Mouse (Mus musculus): ENCODE measurements around the gene Mef2b. TPM values are rescaled to one million over a fixed set of nuclear protein-coding genes. Genes with fewer than 3 reads are reported as not detected.
A peak's percentile ranks its signal among the peaks of the same experiment; 100 is the strongest.

Gene Mef2b
- polyA plus RNA-seq, 1 experiment: 0.05 TPM

DNA sequence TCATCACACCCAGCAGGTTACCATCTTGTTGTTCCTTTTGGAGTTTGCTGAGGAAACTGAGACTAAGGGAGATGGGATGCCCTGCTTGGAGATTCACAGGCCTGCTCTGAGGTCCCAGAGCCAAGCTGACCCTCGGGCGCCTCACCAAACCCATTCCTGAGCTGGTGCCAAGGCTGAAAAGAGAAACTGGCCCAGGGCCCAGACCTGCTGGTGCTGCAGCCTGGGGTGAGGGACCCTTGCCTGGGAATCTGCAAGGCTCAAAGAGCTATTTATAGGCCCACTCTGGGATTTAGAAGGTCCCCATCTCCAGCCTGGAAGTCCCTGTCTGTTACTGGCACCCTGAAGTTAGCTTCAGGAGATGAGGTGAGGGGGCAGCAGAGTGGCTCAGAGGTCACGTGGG is 11.1 kb upstream of the Mef2b start:
- no peak for TF ChIP-seq USF1 (IDR thresholded peaks at IDR 0.05; ENCODE audit: low read depth)
- TF ChIP-seq MYOG (IDR thresholded peaks at IDR 0.05; ENCODE audit: control insufficient read depth, extremely low read depth, insufficient read length): no peak
- no peak for TF ChIP-seq MYOD1 (IDR thresholded peaks at IDR 0.05; ENCODE audit: control insufficient read depth, insufficient read length, low read depth)
- TF ChIP-seq FOSL1 (IDR thresholded peaks at IDR 0.05; ENCODE audit: insufficient read depth, low read length, poor library complexity, severe bottlenecking): no peak
- no peak for TF ChIP-seq CTCF (IDR thresholded peaks at IDR 0.05; ENCODE audit: control insufficient read depth, insufficient read depth, insufficient read length)
- TF ChIP-seq MAX (IDR thresholded peaks at IDR 0.05): no peak
- no peak for TF ChIP-seq CEBPB (IDR thresholded peaks at IDR 0.05; ENCODE audit: low read depth)
- H3ac ChIP-seq (ENCODE audit: control insufficient read depth, insufficient read length, low read depth): no peak overlapping the region

DNA sequence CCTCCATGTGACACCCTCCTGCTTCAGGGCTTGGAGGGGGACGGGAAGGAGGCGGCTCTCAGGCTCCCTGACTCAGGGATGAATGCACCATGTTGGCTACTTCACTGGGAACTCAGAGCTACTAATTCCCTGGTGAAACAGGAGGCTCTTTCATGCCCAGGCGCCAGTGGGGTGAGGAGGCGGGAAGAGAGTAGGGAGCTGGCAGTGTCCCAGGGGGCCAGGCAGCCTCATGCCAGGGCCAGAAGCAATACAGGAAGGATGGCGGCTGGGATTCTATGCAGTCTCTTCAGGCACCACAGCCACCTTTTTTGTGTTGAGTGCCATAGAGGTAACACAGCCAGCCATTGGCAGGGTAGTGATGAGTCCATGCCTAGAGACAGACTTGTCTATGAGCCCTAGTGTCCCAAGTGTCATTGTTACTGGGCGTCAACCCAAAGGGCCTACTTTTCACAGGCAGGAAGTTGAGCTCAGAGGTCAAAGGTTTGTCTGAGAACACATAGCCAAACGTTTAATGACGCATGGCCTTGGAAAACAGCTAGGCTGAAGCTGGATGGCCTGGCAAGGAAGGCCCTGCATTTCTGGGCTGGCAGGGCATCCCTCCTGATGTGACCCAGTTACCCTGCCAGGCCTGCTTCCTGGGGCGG is 10.1 kb upstream of the Mef2b start:
- Histone ChIP-seq H3ac (ENCODE audit: control insufficient read depth, insufficient read length, low read depth) (no peak overlapping the region), H3K79me2 (ENCODE audit: control insufficient read depth, insufficient read depth) (peaks cover 24% of the 10 kb centered on the region), H3K27me3 (ENCODE audit: control insufficient read depth, insufficient read depth, insufficient read length) (peaks cover 12% of the 10 kb centered on the region), H3K79me3 (ENCODE audit: low read depth) (peaks cover 5% of the 10 kb centered on the region), H3K4me3 (ENCODE audit: insufficient read depth, poor library complexity, severe bottlenecking) (no peak overlapping the region), H3K36me3 (ENCODE audit: control insufficient read depth, insufficient read depth) (peaks cover 2% of the 10 kb centered on the region)
- TF ChIP-seq USF1 (IDR thresholded peaks at IDR 0.05; ENCODE audit: low read depth): no peak
- no peak for TF ChIP-seq MYOG (IDR thresholded peaks at IDR 0.05; ENCODE audit: control insufficient read depth, extremely low read depth, insufficient read length)
- TF ChIP-seq MYOD1 (IDR thresholded peaks at IDR 0.05; ENCODE audit: control insufficient read depth, insufficient read length, low read depth): no peak
- TF ChIP-seq FOSL1 (IDR thresholded peaks at IDR 0.05; ENCODE audit: insufficient read depth, low read length, poor library complexity, severe bottlenecking): no peak
- TF ChIP-seq CEBPB (IDR thresholded peaks at IDR 0.05; ENCODE audit: low read depth): no peak
- TF ChIP-seq CTCF (IDR thresholded peaks at IDR 0.05; ENCODE audit: control insufficient read depth, insufficient read depth, insufficient read length): no peak
- no peak for TF ChIP-seq MAX (IDR thresholded peaks at IDR 0.05)

More for the DNA sequence above, 11.1 kb upstream of the Mef2b start:
- no peaks in the 10 kb centered on the region for H3K36me3 ChIP-seq (ENCODE audit: control insufficient read depth, insufficient read depth)
- H3K79me3 ChIP-seq (ENCODE audit: low read depth): peaks cover 5% of the 10 kb centered on the region
- H3K79me2 ChIP-seq (ENCODE audit: control insufficient read depth, insufficient read depth): peaks cover 23% of the 10 kb centered on the region
- H3K4me3 ChIP-seq (ENCODE audit: insufficient read depth, poor library complexity, severe bottlenecking): no peak overlapping the region
- H3K27me3 ChIP-seq (ENCODE audit: control insufficient read depth, insufficient read depth, insufficient read length): peaks cover 14% of the 10 kb centered on the region

DNA sequence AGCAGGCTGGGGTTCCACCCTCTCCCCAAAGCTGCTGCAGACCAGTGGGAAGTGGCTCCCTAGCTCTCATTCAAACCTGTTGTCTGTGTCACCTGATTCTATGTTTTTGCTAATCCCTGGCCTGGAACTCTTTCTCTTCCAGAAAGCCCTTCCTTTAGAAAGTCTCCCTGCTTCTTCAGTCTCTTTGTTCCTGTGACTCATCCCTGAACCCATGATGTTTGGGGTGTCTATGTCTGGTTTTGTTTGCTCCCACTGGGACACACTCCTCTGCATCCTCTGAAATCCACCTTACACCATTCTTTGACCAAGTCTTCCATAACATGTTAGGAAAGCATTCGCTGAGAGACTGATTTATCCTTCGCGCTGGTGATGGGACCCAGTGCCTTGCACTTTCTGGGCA is 9.4 kb upstream of the Mef2b start:
- no peak overlapping the region for H3K4me3 ChIP-seq (ENCODE audit: insufficient read depth, poor library complexity, severe bottlenecking)
- H3K79me2 ChIP-seq (ENCODE audit: control insufficient read depth, insufficient read depth): peaks cover 24% of the 10 kb centered on the region
- TF ChIP-seq MYOG (IDR thresholded peaks at IDR 0.05; ENCODE audit: control insufficient read depth, extremely low read depth, insufficient read length) (no peak), MYOD1 (IDR thresholded peaks at IDR 0.05; ENCODE audit: control insufficient read depth, insufficient read length, low read depth) (no peak), FOSL1 (IDR thresholded peaks at IDR 0.05; ENCODE audit: insufficient read depth, low read length, poor library complexity, severe bottlenecking) (no peak), MAX (IDR thresholded peaks at IDR 0.05) (no peak), USF1 (IDR thresholded peaks at IDR 0.05; ENCODE audit: low read depth) (no peak), CTCF (IDR thresholded peaks at IDR 0.05; ENCODE audit: control insufficient read depth, insufficient read depth, insufficient read length) (no peak), CEBPB (IDR thresholded peaks at IDR 0.05; ENCODE audit: low read depth) (no peak)
- H3K36me3 ChIP-seq (ENCODE audit: control insufficient read depth, insufficient read depth): peaks cover 6% of the 10 kb centered on the region
- H3ac ChIP-seq (ENCODE audit: control insufficient read depth, insufficient read length, low read depth): no peak overlapping the region
- H3K79me3 ChIP-seq (ENCODE audit: low read depth): peaks cover 5% of the 10 kb centered on the region
- H3K27me3 ChIP-seq (ENCODE audit: control insufficient read depth, insufficient read depth, insufficient read length): peaks cover 5% of the 10 kb centered on the region

DNA sequence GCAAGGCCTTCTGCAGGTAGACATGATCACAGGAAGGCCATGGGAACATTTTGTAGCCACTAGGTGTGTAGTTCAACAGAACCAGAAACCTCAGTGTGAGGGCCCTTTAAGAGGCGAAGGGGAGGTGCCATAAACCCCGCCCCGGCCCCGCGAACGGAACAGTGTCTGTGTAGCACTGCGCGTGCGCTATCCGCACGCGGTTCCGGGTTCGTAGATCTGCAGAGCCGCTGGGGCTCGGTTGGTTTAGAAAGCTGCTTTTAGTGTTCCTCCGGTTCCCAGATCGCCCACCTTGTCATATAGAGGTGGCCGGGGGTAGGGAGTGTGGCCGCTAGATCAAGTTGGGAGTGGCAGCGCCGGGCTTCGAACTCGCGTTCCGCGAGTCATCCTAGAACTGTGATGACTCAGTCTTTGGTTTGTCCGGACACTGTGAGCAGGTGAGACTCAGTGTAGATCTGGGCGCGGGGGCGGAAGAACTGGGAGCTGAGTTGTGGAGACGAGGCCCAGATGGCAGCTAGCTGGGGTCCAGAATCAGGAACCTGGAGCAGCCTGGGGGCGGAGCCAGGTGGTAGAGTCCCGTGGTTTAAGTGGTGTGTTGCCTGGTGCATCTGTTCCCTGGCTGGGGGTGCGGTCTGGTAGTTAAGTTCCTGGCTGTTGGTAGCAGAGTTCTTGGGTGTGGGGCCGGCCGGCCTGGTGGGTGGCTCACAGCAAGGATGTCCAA is 8.2 kb upstream of the Mef2b start, which contains the start of gene Nr2c2ap:
Gene Nr2c2ap (plus strand): TSS at position 168 of the 718 bp plus-strand sequence.
- TF ChIP-seq CTCF (IDR thresholded peaks at IDR 0.05; ENCODE audit: control insufficient read depth, insufficient read depth, insufficient read length) (no peak), MYOD1 (IDR thresholded peaks at IDR 0.05; ENCODE audit: control insufficient read depth, insufficient read length, low read depth) (no peak), MAX (IDR thresholded peaks at IDR 0.05) (no peak), USF1 (IDR thresholded peaks at IDR 0.05; ENCODE audit: low read depth) (no peak), CEBPB (IDR thresholded peaks at IDR 0.05; ENCODE audit: low read depth) (no peak), FOSL1 (IDR thresholded peaks at IDR 0.05; ENCODE audit: insufficient read depth, low read length, poor library complexity, severe bottlenecking) (no peak), MYOG (IDR thresholded peaks at IDR 0.05; ENCODE audit: control insufficient read depth, extremely low read depth, insufficient read length) (no peak)
- peaks cover 5% of the 10 kb centered on the region for H3K79me3 ChIP-seq (ENCODE audit: low read depth)
- peak within 1 kb of the TSS; percentile 95 for H3K4me3 ChIP-seq (ENCODE audit: insufficient read depth, poor library complexity, severe bottlenecking)
- peaks cover 9% of the 10 kb centered on the region for H3K36me3 ChIP-seq (ENCODE audit: control insufficient read depth, insufficient read depth)
- peaks cover 24% of the 10 kb centered on the region for H3K79me2 ChIP-seq (ENCODE audit: control insufficient read depth, insufficient read depth)
- H3ac ChIP-seq (ENCODE audit: control insufficient read depth, insufficient read length, low read depth): peak within 1 kb of the TSS; percentile 68
- H3K27me3 ChIP-seq (ENCODE audit: control insufficient read depth, insufficient read depth, insufficient read length): peaks cover under 1% of the 10 kb centered on the region

DNA sequence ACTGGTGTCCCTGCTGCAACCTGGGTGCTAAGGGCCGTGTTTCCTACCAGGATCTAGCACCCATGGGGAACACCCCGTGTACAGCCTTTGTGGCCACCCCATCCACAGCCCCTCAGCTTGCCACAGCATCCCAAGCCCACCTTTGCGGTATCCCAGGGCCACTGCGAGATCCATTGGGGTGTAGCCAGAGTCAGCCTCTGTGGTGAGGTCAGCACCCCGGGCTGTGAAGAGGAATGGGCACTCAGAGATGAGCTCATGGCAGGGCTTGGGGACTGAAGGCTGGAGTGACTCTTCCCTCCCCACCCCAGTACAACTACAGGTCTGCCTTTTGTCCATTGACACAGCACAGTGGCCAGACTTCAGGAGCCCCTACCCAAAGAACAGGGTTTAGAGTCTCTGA is 5.4 kb upstream of the Mef2b start:
- peaks cover 9% of the 10 kb centered on the region for H3K36me3 ChIP-seq (ENCODE audit: control insufficient read depth, insufficient read depth)
- peaks cover 24% of the 10 kb centered on the region for H3K79me2 ChIP-seq (ENCODE audit: control insufficient read depth, insufficient read depth)
- no peak for TF ChIP-seq CEBPB (IDR thresholded peaks at IDR 0.05; ENCODE audit: low read depth)
- TF ChIP-seq MYOD1 (IDR thresholded peaks at IDR 0.05; ENCODE audit: control insufficient read depth, insufficient read length, low read depth): no peak
- peaks cover 5% of the 10 kb centered on the region for H3K79me3 ChIP-seq (ENCODE audit: low read depth)
- no peak overlapping the region for H3K4me3 ChIP-seq (ENCODE audit: insufficient read depth, poor library complexity, severe bottlenecking)
- H3ac ChIP-seq (ENCODE audit: control insufficient read depth, insufficient read length, low read depth): no peak overlapping the region
- no peaks in the 10 kb centered on the region for H3K27me3 ChIP-seq (ENCODE audit: control insufficient read depth, insufficient read depth, insufficient read length)

Data from C2C12 (cell line).